Mouse (Mus musculus): ENCODE data around the gene Btbd35f25. TPM values are rescaled to one million over a fixed set of nuclear protein-coding genes. Genes with fewer than 3 reads are reported as not detected.

The Btbd35f25 gene
- polyA plus RNA-seq (2017; shearing (Covaris generic)): not detected

GRCm38 (mm10) chrX:31717056-31717455 is at the start of gene Btbd35f25:
TSS of gene Btbd35f25 (minus strand) at chrX:31717156.

Other genes starting within 250 kb of the Btbd35f25 start
- under 1 TPM in 1 of 2 experiments, not detected in 1; 0.53 TPM for gene Gm21883, start 142.9 kb downstream of the Btbd35f25 start, polyA plus RNA-seq (2017; shearing (Covaris generic))
- not detected for gene Spin2e, start 98.2 kb downstream of the Btbd35f25 start, polyA plus RNA-seq (2017; shearing (Covaris generic))
- gene Gm21637, start 244.9 kb upstream of the Btbd35f25 start, polyA plus RNA-seq (2017; shearing (Covaris generic)): not detected

Data from activated CD4-positive, CD25-positive, alpha-beta regulatory T cell (primary cell).